Mouse (Mus musculus) CH12F3 (cell line): ENCODE data around the gene Tpcn1.
"Not testable (repeated sequence)": the region's sequence is repeated elsewhere in the genome, so short reads cannot be mapped to it uniquely, and the experiment has no call there.

Source experiments
- in situ Hi-C: fragments of 300-500 bp; cut with MboI; formaldehyde crosslinking; loops from 2 replicates; pipeline ENCODE4 v1.14.3; 2020; ENCODE audit warnings: low sequenced_read_pairs

Gene Tpcn1

GRCm38 (mm10) chr5:120514754-120515153, 73.7 kb downstream of the Tpcn1 start:
- in situ Hi-C loops = no loop called here

GRCm38 (mm10) chr5:120514031-120514677, 74.3 kb downstream of the Tpcn1 start:
- in situ Hi-C loops = no loop called here

- in situ Hi-C loops = no loop called here
Observed at GRCm38 (mm10) chr5:120512911-120513555, 75.4 kb downstream of the Tpcn1 start.

GRCm38 (mm10) chr5:120511643-120512220, 76.7 kb downstream of the Tpcn1 start:
- in situ Hi-C loops = no loop called here

GRCm38 (mm10) chr5:120510982-120511642, 77.4 kb downstream of the Tpcn1 start, which contains the start of gene Slc8b1:
Gene Slc8b1 (plus strand): TSS chr5:120511168.
- in situ Hi-C loops = no loop called here

GRCm38 (mm10) chr5:120507311-120507710, 81.2 kb downstream of the Tpcn1 start:
- in situ Hi-C loops = no loop called here

- in situ Hi-C loops = no loop called here
Observed at GRCm38 (mm10) chr5:120506490-120506889, 82.0 kb downstream of the Tpcn1 start.

GRCm38 (mm10) chr5:120505781-120506180, 82.7 kb downstream of the Tpcn1 start:
- in situ Hi-C loops = no loop called here

- in situ Hi-C loops = no loop called here
Observed at GRCm38 (mm10) chr5:120505368-120505767, 83.1 kb downstream of the Tpcn1 start.

- in situ Hi-C loops = no loop called here
Observed at GRCm38 (mm10) chr5:120503144-120503795, 85.2 kb downstream of the Tpcn1 start, which contains the start of gene Plbd2. Gene Plbd2 (minus strand): TSS chr5:120503625.

GRCm38 (mm10) chr5:120502675-120503143, 85.8 kb downstream of the Tpcn1 start:
- in situ Hi-C loops = no loop called here

GRCm38 (mm10) chr5:120502147-120502621, 86.3 kb downstream of the Tpcn1 start:
- in situ Hi-C loops = no loop called here

- in situ Hi-C loops = not testable (repeated sequence)
Observed at GRCm38 (mm10) chr5:120500609-120501008, 87.9 kb downstream of the Tpcn1 start.

GRCm38 (mm10) chr5:120499202-120499601, 89.3 kb downstream of the Tpcn1 start:
- in situ Hi-C loops = no loop called here

GRCm38 (mm10) chr5:120497071-120497470, 91.4 kb downstream of the Tpcn1 start:
- in situ Hi-C loops = no loop called here

GRCm38 (mm10) chr5:120495703-120496226, 92.7 kb downstream of the Tpcn1 start:
- in situ Hi-C loops = no loop called here

GRCm38 (mm10) chr5:120495064-120495702, 93.3 kb downstream of the Tpcn1 start:
- in situ Hi-C loops = no loop called here

GRCm38 (mm10) chr5:120493873-120494395, 94.5 kb downstream of the Tpcn1 start:
- in situ Hi-C loops = no loop called here

GRCm38 (mm10) chr5:120493440-120493839, 95.0 kb downstream of the Tpcn1 start:
- in situ Hi-C loops = no loop called here

GRCm38 (mm10) chr5:120492437-120492836, 96.0 kb downstream of the Tpcn1 start:
- in situ Hi-C loops = no loop called here
